Mouse (Mus musculus) induced T-regulatory cell, adult 2 months (primary cell): ENCODE data around the gene Gm11214.
A peak's percentile ranks its signal among the peaks of the same experiment; 100 is the strongest.

Experiments
- DNase-seq: peaks from one replicate; pipeline ENCODE4 v3.0.0-alpha.2; 2012; ENCODE audit warnings: low read depth

Gm11214 gene

DNA sequence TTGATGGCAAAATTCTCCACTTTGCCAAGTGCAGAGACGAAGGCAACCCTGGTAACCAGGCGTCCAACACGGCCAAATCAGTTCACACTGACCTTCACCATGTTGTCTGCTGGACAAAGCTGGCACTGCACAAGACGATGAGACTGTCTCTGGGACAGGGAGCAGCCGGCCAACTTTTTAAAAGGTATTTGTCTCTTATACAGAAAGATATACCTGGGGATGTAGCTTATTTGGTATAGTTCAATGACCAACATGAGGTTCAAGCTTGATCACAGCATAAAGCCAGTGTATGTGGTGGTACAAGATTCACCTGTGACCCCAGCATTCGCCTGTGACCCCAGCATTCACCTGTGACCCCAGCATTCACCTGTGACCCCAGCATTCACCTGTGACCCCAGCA lies at the start of gene Gm11214:
Gene Gm11214, minus strand, starts transcription at position 101 of the 400 bp plus-strand sequence.
- no peak for DNase-seq

DNA sequence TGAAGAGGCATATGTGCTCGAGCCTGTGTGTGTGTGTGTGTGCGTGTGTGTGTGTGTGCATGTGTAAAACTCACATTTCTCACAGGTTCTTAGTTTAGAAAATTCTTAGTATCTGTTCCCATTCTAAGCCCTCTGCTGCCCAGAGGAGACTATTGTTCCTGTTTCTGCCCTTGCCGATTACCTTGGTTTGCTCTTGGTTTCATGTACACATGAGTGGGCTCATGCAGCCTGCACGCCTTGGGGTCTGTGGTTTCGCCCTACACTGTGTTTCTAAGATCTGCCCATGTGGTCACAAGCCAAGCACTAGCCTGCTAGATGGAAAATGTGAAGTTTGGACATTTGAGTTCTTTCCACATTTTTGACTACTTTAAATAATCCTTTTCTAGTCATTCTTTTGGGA lies 48.7 kb upstream of the Gm11214 start:
- no peak for DNase-seq

DNA sequence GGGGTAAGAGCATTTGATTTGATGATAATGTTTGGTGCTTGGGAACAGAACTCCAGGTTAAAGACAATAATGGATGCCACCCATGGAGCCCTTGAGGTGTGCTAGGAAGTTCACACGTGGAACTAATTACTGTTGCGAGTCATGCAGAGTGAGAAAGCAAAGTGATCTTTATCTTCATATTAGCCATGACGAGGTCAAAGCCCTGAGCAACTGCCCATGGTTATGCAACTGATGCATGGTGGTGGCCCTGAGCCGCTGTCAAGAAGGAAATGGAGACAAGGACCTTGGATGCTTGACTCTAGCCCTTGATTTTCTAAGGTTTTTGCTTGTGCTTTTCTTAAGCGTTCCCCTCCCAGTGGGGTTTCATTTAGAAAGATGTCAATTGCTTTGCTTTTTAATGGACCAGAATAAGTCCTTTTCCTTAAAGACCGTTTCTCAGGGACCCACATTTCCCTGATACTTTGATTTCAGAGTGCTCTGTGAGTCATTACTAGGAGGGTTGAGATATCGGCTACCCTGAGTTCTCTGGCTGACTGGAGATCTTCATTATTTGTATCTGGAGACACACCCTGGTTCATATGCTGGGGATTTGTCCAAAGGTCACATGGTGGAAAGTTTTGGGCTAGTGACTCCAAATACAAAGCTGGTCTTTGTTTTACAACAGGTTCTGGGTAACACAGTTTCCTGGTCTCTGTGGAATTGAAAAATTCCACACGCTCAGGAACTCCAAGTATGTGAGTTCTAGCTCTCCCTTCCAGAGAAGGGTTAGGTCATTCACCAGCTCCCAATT lies 47.4 kb upstream of the Gm11214 start:
- DNase-seq, result no peak

DNA sequence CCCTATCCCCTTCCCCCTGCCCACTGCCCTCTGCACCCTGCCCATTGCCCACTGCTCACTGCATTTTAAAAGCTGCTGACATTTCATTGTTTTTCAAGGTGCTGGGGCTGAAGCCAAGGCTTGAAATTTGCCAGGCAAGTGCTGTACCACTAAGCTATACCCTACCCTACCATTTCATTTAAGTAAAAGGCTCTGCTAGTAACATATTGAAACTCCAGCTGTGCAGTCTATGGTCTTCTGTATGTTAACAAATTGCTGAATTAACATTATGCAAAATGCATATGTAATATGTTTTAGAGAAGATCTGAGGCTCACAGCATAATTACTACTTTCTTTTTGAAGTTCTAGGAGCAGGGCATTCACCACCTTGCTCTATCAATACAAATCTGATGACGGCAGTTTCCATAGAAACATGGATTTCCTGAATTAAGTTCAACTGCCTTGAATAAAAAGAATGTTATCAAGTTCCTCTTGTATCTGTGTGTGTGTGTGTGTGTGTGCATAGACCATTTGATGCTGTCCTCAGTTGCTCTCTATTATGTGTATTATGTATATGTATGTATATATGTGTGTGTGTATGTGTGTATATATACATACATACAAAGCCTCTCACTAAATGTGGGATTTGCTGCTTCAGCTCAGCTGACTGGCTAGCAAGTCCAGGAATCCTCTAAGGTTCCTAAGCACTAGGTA lies 43.2 kb upstream of the Gm11214 start:
- no peak for DNase-seq

DNA sequence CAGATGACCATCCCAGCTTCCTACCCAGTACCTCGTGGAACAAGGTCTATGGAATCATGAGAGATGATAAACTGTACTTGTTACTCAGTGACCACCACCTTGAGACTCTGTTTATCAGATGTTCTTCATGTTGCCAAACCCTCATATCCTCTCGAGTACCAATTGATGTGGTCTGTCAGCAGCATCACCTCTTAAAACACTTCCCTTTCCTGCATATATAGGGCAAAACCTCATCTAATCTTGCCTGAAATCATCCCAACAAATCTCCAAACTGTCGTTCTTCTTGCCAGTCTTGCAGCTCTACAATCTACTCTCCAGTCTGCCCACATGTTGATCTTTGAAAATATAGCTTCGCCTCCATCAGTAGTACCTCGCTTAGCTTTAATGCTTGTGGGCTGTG lies 41.1 kb upstream of the Gm11214 start:
- DNase-seq, result no peak

DNA sequence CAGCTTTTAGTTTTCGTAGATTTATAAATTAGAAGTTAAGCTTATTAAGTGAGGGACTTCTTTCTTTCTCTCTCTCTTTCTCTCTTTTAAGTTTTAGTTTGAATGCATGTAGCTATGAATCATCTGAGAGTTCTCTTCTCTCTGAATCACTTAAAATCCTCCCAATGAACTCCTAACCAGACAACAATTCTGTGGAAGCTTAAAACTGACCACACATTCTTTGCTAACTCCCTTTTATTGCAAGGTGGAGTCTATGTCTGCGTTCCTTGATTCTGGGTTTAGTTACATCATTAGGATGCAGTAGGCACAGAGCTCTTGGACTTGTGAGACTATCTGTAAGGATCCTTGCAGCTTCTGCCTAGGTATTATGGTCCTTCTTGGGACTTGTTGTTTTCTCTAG lies 40.5 kb upstream of the Gm11214 start:
- no peak for DNase-seq

DNA sequence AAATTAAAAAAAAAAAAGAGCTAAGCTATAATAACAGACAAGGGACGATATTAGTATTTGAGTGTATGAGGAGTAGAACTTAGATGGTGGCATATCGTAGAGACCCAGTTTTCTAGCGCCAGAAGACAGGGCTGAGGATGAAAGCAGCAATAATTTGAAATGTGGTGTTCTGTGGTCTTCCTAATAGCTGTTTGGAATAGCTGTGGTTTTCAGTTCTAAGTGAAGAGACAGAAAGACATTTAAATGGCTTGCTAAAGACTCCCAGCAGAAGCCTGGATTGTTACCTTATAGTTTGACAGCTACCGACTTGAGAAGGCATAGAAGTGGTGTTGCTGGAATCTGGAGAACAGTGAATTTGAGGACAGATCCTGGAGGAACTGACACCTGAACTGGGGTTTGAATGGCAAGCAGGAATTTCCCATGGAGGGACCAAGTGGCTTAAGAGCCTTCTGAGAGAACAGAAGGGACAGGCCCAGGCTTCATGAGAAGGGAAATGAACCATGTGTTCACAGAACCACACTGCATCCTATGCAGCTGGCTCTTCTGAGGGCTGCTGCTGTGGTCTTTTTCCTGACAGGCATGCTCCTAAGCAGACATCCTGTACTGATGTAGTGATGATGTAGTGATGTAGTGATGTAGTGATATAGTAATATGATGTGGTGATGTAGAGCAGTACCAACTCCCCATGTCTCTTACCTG lies 39.0 kb upstream of the Gm11214 start:
- no peak for DNase-seq

DNA sequence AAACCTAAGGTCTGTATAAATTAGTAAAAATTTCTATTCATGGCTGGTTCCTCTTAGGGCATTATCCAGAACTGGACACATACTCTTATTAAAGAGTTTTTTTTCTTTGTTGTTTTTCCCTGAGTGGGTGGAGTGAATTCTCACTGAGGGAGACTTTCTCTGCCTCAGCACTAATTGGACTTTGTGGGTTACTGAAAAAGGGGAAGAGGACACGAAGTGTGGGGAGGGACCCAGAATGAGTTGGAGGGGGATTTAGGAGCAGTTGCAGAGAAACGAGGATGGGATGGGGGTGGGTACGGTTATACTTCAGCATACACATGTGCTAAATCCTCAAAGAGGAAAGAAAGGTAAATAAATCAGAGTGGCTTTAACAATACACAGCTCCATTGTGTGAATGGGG lies 36.6 kb upstream of the Gm11214 start:
- DNase-seq, result no peak

DNA sequence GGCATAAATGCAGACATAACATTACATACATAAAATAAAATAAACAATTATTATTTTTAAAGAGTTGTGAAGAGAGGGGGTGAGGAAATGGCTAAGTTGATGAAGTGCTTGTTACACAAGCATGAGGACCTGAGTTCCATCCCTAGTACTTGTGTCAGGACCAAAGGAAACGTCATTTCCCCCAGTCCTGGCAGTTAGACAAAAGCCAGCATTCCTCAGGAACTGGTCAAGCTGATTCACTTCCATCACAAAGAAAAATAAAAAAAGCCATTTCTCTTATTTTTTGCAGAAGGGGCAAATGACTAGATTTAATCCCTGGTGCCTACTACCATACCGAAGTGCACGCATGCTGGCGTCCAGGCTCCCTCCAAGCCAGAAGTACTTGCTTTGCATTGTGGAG lies 33.7 kb upstream of the Gm11214 start:
- DNase-seq, result no peak

DNA sequence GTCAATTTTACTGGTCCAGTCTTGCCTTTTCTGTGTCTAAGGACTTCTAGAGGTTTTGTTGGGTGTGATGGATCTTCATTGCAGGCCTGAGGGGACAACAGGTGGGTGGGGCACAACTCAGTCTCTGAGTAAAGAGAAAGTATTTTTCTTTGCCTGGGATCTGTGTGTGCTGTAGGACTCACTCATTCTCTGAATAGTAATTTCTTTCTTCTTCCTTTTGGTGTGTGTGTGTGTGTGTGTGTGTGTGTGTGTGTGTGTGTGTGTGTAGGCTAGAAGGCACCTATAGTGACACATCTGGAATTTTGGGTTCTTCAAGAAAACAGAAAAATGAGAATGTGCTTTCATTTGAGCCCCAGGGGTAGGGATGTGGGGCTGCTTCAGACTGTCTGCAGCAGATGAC lies 29.2 kb upstream of the Gm11214 start:
- no peak for DNase-seq

DNA sequence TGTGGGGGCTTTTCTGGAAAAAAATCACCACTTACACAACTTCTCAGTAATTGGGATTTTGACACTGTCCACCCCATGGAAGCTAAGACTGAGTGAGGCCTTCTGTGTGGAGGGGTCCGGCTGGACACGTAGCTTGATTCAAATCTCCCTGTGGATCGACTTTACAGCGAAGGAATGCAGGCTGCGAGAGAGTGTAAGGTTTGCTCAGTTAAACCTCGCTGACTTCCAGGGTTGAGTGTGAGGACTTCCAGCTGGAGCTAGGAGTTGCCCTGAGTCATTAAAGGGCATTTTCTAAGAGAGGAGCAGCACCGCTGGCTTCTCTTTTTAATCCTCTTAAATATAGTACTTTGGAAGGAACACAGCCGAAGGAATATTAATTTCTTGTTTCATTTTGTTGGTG lies 24.2 kb upstream of the Gm11214 start:
- DNase-seq, result no peak

DNA sequence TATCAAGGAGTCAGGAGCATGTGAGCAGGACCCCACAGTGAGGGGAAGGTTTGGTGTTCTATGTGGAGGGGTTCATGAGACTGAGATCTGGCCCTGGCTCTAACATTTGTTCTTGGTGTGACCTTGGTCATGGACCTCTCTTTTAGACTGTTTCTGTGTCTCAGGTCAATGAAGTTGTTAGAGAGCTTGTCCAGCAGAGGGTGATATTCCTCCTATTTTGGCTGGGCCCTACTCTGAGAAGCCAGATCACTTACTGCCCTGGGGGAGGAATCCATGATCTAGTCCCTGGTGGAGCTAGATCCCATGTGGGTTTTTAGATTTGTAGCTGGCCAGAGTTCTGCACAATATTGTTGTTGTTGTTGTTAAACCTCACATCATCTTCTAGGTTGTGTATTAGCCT lies 23.0 kb upstream of the Gm11214 start:
- peak; percentile 59 for DNase-seq

DNA sequence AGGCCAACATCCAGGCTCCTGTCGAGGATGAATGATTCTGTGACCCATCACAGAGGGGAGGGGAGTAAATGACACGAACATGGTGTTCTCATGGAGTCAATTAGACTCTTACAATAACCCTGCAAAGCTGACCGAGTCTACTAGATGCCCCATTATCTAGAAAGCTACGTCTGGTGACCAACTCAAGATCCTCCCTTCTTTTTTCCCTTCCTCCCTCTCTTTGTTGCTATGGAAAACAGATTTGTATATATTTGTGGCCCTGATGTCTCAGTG lies 22.0 kb upstream of the Gm11214 start:
- no peak for DNase-seq

DNA sequence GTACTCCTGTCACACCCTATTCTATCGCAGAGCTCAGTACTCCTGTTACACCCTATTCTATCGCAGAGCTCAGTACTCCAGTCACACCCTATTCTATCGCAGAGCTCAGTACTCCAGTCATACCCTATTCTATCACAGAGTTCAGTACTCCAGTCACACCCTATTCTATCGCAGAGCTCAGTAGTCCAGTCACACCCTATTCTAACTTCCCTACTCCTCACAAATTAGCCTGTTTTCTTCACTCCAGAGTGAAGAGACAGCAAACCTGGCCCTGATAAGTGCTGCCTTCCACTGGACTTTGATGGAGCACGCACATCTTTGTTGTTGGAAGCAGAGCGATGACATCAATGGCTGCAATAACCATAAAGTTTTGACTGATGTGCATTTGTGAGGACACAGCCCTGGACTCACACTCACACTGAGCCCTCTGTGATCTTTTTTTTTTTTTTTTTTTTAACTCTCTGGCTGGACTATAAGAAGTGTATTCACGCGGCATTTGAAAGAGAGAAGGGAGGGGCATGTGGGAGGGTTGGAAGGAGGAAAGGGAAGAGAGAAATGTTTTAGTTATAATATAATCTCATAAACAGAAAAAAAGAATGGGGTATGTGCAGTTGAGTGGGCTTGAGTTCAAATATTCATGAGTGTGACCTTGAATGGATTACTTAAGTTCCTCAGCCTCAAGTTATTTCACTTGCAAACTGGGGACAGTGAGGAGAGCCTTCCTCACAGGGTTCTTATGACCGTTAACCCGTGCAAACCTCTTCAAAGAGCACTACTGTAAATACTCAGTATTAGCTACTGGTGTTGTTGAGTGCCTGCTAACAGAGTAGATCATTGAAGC lies 21.5 kb upstream of the Gm11214 start:
- DNase-seq, result no peak

DNA sequence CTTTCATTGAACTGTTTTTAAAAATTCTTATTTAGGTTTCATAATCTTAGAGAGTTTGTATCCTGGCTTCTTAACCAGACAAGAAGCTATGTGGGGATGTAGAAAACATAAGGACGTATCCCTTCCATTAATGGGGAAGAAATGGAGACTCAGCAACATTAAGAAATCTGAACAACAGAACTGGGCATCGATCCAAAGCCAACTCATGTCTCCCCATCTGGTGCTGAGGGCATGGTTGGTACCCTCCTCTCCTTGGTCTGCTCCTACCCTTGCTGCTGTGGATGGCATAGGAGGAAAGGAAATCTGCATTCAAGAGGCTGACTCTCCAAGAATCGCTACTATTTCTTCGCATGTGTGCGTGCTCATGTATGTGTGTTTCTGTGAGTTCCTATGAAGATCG lies 20.5 kb upstream of the Gm11214 start:
- DNase-seq, result no peak

DNA sequence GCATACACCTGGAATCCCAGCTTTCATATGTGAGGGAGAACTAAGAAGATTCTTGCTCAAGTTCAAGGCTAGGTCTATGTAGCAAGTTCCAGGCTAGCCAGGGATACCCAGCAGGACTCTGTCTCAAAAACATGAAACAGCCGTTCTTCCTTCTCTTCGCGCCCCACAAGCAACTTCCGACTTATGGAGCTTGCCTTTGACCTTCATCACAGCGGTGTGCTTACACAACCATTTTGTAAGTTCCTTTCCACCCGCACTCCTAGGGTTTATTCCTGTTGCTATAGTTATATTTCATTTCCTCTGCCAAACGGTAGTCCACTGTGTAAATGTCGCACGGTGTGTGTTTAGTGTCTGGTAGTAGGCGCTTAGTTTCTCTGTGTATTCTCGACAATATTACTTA lies 19.9 kb upstream of the Gm11214 start:
- no peak for DNase-seq

DNA sequence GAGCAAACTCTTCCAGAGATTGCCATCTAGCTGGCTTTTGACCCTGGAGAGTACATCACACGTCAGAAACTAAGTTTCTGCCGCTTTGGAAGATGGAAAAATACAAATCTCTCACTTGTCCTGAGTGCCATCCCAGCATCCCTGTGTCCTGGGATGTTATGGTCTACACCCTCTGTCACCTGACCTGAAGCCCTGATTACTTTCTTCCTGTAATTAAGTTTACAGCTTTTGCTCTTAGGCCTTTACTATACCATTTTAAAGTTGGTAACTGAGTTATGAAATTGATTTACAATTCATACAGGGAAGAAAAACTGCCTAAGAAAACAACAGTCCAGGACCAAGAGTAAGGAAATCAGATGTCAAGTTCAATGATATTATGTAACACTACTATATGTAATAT lies 19.3 kb upstream of the Gm11214 start:
- DNase-seq, result no peak

DNA sequence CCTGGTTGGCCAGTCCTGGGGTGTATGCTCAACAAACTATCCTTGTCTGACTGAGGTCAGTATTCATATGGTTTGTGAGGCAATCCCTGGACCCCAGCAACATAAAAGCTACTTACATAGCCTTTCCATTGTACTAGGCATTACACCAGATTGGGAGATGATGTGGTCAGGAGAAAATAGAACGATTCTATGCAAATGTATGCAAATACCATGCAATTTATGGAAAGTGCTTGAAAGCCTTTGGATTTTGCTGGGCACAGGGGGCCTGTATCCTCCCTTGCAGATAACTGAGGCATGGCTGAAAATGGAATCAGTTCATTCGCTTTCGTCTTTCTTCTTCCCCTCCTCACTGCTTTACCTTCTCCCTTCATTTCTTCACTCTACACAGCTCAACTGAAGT lies 18.4 kb upstream of the Gm11214 start:
- DNase-seq, result no peak

DNA sequence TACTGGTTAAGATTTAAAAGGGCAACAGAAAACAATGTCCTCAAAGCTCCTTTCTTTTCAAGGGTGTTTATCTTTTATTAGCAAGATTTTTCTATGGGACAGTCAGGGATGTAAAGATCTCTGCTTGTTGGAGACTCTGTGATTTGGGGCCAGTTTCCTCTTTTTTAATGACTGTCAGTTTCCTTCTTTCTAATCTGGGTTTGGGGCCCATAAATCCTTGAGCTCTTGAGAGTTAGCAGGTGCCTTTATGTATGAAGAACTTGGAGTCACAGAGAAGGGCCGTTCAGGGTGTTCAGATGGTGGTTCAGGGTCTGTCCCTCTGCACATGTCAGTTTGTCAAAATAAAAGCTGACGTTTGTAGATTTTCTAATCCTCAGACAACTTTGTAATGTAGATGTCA lies 11.9 kb upstream of the Gm11214 start:
- no peak for DNase-seq

DNA sequence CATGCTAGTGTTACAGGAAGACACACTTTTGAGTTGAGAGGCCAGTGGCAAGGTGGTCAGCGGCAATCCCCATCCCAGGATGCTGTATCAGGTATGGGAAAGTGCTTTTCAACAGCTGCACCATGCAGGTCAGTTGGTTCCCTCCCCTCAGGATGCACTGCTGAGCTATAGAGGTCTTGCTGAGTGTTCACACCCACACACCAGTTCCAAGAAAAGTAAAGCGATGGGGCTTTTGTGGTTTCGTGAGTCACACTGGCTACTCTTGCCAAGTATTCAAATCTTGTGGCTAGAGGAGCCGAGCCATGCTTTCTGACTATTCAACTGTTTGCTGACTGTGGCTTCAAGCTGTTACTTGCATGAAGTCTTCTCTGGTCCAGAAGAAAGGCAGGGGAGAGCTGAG lies 5.1 kb upstream of the Gm11214 start:
- peak; percentile 73 for DNase-seq

DNA sequence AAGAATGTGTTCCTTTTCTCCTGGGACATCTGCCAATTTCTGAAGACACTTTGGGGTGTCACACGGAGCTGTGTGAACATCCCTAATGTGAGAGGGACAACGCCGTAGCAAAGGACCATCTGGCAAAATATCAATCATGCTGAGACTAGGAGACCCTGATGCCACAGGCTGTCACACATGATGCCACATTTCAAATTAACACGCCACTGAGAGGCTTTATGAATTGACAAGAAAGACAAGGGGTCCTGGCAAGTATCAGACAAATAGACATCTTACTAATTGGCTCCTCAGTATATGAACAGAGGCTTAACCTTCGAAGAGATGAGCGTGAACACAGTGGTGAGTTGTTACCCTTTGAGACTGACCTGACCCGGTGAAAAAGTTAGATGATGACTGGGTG lies 2.6 kb upstream of the Gm11214 start:
- no peak for DNase-seq

DNA sequence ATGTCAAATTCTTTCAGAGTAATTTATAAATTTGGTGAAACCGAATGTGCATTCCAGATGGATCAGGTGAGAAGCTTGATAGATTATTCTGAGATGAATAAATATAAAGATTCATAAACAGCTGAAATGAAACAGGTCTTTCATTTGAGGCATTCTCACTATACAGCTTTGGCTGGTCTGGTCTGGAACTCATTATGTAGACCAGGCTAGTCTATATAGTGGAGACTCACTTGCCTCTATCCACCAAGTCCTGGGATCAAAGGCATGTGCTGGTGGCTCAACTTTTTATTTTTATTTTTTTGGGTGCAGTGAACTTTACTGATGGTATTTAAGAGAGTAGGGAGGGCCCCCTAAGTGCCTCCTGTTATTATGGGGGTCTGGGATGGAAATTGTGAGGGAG lies 1.3 kb downstream of the Gm11214 start:
- no peak for DNase-seq

DNA sequence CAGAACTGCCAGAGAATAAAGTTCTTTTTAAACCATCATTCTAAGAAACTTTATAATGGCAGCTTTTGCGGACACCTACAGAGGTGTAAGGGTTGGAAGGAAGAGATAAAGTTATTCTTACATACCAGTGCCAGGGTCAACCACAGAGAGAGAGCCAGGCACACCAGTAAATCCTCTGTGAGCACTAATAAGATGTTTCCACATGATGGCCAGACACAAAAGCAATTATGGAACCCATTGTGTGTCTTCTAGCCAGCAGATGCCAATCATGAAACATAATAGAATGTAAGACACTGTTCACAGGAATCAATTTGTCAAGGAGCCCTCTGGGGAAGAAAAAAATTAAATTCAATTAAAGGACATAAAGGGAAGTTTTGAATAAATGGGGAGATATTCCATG lies 1.8 kb downstream of the Gm11214 start:
- DNase-seq, result no peak
